Mouse (Mus musculus) embryonic fibroblast, embryonic 13.5 days (primary cell): ENCODE results near the gene Arnt2. TPM values are rescaled to one million over a fixed set of nuclear protein-coding genes. Genes with fewer than 3 reads are reported as not detected.

ENCODE experiments used
- H3K27ac ChIP-seq: 2 replicates; pipeline ENCODE4 v1.5.1; 2012; ENCODE audit warnings: low read length, control low read depth, inconsistent platforms; ENCODE audit not compliant: insufficient read depth
- H3K4me1 ChIP-seq: 2 replicates; pipeline ENCODE4 v1.6.1; 2011; ENCODE audit warnings: low read length; ENCODE audit not compliant: control insufficient read depth, insufficient read depth
- H3K4me3 ChIP-seq: 2 replicates; pipeline ENCODE4 v1.5.1; 2011; ENCODE audit warnings: mild to moderate bottlenecking, control low read depth, low read length; ENCODE audit not compliant: insufficient read depth
- CTCF ChIP-seq: IDR thresholded peaks from 2 replicates; pipeline ENCODE4 v1.5.1; 2011; ENCODE audit warnings: mild to moderate bottlenecking, control low read depth, low read length, moderate library complexity, borderline replicate concordance; ENCODE audit not compliant: insufficient read depth
- POLR2A ChIP-seq: IDR thresholded peaks from 2 replicates; pipeline ENCODE4 v1.6.1; 2011; ENCODE audit warnings: low read depth, mild to moderate bottlenecking, control low read depth, low read length, moderate library complexity
- polyA plus RNA-seq: library from polyadenylated mRNA; stranded (reverse); fragments of >200 nt; gene quantifications from 2 replicates; pipeline ENCODE4 v1.2.4, GENCODE M21; 2011; ENCODE audit warnings: low read depth; ENCODE audit not compliant: missing spikeins, insufficient read length

Gene Arnt2
- polyA plus RNA-seq, 1 experiment, result 20.2 TPM

DNA sequence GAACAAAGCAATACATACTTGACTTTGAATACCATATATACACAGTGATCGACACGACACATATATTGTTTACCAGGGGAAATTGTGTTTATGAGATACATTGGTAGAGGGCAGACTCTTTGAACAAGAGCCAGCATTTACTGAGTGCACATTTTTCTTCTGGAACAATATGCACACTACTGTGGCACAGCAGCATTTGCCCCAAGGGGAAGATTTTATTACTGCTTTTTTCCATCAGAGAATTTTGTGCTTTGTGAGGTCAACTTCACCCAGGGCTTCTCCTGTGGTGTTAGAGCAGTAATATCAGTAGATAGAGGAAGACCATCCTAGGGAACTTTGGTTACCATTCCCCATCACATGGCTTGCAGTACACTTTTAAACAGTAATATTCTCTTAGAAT lies 17.2 kb upstream of the Arnt2 start:
- Histone ChIP-seq H3K4me3 (no peak overlapping the region), H3K27ac (no peak overlapping the region), H3K4me1 (peaks cover 1% of the 10 kb centered on the region; the same call in 1 of the 2 replicates)
- no peak for TF ChIP-seq POLR2A
- TF ChIP-seq CTCF, result no peak

DNA sequence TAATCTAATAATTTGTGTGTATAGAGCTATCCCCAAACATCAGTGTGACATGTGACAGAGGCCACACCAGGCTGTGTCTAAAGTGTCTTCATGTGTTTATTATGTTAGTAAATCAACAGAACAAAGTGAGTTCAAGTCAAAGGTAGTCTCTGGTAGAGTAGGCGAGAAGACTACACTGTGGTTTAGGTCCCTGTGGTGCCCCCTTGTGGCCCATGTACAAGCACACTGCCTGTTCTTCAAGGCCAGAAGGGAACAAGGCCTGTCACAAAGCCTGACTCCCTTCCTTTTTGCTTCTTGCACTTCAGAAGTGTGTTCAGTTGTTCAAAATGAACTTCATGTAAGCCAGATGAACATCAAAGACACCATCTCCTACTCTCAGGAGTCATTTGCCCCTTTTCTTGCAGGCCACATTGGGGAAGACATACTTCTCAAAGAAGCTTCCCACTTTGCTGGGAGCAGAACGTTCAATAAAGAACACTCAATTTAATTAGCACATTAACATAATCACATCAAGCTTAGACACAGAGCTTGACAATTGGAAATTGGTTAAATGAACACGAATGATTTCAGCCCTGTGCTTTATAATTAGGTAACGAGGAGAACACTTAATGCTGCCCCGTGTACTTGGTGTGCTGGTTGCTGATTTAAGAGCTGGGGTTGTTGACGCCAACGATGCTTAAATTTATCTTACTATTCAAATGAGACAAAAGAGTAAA lies 14.9 kb upstream of the Arnt2 start:
- no peak overlapping the region for H3K27ac ChIP-seq
- no peaks in the 10 kb centered on the region for H3K4me1 ChIP-seq
- no peak overlapping the region for H3K4me3 ChIP-seq
- peak; percentile 54; the same call in 1 of the 2 replicates for TF ChIP-seq CTCF
- TF ChIP-seq POLR2A, result no peak

DNA sequence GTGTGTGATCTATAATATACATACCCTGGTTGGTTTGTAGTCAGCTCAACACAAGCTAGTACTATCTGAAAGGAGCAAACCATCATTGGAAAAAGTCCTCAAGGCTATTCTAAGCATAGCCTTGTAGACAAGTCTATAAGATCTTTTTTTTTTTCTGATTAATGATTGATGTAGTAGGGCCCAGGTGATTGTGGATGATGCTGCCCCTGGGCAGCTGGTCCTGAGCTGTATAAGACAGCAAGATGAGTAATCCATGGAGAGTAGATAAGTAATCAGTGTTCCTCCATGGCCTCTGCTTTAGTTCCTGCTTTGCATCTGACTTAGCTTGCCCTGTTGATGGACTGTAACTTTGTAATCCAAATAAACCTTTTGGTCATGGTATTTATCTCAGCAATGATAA lies 11.8 kb upstream of the Arnt2 start:
- H3K27ac ChIP-seq, result no peak overlapping the region
- no peaks in the 10 kb centered on the region for H3K4me1 ChIP-seq
- no peak overlapping the region for H3K4me3 ChIP-seq
- TF ChIP-seq CTCF (no peak), POLR2A (no peak)

DNA sequence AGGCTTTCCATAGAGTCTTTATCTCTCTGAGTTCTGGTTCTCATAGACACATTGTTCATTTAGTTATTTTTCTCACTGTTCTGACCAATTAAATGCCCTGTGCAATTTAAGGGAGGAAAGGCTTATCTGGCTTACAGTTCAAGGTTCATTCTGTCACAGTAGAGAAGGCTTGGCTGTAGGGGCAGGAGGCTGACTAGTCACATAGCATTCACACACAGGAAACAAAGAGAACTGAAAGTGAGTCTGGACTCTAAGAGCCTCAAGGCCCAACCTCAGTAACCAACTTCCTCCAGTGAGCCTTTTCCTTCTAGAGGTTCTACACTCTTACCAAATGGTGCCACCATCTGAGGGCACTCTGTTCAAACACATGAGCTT lies 11.3 kb upstream of the Arnt2 start:
- H3K4me3 ChIP-seq, result no peak overlapping the region
- no peaks in the 10 kb centered on the region for H3K4me1 ChIP-seq
- TF ChIP-seq POLR2A (no peak), CTCF (no peak)
- H3K27ac ChIP-seq, result no peak overlapping the region

DNA sequence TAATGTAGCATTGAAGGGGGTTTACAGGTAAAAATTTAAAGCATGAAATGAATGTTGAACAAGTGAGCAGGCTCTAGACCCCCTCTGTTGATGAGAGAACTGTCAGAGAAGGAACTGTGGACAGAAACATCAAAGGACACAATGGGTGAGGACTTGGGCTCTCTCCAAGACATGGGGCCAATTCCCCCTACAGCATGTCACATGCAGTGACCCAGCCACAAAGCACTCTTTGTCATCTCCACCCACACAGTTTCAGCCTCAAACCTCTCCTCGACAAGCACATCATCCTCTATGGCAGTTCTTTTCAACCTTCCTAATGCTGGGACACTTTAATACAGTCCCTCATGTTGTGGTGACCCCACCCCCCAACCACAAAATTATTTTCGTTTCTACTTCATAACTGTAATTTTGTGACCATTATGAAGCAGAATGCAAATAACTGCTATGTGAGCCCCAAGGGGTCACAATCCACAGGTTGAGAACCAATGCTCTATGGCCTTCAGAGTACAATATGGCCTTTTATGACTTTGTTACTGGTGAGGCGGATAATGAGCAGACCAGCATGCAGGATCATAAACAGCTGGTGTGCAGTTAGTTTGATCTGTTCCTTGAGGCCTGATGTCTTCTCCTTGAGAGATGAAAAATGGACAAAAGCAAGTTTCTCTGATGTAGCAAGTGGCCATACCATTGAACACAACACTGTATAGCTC lies 10.8 kb upstream of the Arnt2 start:
- Histone ChIP-seq H3K27ac (no peak overlapping the region), H3K4me3 (no peak overlapping the region), H3K4me1 (no peaks in the 10 kb centered on the region)
- TF ChIP-seq POLR2A (no peak), CTCF (no peak)

DNA sequence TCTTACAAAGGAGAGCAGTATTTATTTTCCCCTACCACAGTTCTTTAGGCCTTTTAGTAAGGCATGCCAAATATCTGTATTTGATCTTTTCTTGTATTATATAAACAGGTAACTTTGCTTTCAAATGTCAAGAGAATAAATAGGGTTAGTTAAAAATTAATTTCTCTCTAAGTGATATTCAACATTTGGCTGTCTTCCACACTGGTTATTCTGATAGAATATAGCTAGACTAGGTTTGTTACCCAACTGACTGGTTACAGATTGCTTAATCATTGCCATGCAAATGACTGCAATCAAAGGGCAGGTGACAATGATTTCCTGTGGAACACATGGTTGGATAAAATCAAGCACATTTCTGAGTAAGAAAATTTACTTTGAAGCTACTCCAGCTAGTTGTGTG lies 7.5 kb upstream of the Arnt2 start:
- Histone ChIP-seq H3K4me1 (no peaks in the 10 kb centered on the region), H3K4me3 (no peak overlapping the region), H3K27ac (no peak overlapping the region)
- no peak for TF ChIP-seq POLR2A
- no peak for TF ChIP-seq CTCF

DNA sequence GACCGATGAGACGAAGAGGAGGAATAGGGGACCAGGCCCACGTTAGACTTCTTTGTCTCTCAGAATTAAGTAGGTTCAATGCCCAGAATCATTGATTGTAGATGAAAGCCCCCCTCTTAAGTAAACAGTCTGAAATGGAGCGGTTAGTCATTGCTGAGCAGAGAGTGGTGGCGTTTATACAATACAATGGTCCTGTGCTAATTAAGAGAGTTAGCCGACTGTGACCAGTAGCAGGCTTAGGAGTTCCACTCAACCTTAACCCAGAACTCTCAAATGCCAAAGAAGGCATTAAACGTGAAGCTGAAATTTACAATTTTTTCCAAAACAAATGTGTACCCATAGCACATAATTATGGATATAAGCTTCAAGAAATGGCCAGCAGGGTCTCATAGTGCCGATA lies 2.6 kb upstream of the Arnt2 start:
- no peak for TF ChIP-seq CTCF
- TF ChIP-seq POLR2A, result no peak
- H3K4me1 ChIP-seq, result peaks cover 3% of the 10 kb centered on the region; the same call in 1 of the 2 replicates
- no peak overlapping the region for H3K4me3 ChIP-seq
- no peak overlapping the region for H3K27ac ChIP-seq

DNA sequence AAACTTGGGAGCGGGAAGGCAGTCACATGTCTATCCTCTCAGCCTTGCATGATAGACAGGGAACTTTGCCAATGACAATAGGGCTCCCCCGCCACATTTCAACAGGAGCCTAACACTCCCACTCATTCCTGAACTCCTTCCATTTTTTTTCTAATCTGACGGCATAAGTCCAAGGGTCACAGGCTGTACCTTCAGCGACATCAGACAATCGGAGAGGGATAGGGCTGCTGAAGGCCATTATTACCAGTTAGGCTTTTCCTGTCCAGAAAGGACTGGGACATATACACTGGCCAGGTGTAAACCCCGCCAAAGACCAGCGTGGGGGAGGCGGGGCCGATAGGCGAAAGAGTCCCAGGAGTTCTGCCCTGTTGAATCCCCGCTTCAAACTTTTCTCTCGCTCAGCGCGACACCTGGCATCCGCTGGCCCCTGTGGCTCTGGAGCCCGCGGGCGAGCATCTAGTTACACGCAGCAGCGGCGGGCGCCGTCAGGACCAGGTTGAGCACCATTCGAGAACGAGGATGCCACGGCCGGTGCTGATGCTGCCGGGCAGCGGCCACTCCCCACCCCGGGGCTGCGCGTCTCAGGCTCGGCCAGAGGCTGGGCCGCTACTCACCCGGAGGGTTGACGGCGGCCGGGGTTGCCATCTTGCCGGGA lies 608 bp downstream of the Arnt2 start:
- no peak for TF ChIP-seq POLR2A
- TF ChIP-seq CTCF, result no peak

DNA sequence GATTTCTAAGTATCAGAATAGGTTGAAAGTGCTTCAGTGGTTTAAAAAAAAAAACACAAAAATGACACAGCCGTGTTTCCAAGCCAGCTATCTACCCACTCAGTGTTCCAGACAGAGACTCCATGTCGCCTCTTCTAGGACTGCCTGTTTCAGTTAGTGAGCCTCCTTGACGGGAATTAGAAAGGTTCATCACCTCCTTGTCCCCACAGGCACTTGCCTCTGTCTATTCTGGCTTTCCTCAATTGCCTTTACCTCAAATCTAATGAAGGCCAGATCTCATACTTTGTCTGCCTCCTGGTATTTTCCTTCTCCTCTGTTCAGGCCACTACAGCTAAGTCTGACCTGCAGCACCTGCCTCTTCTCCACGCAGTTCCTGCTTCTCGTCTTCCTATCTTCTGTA lies 1.7 kb downstream of the Arnt2 start:
- Histone ChIP-seq H3K4me3 (no peak overlapping the region), H3K27ac (no peak overlapping the region)

More for the DNA sequence above, 608 bp downstream of the Arnt2 start:
- peak overlapping the region; percentile 63 for H3K4me3 ChIP-seq
- H3K4me1 ChIP-seq, result peaks cover 3% of the 10 kb centered on the region; the same call in 1 of the 2 replicates
- H3K27ac ChIP-seq, result no peak overlapping the region

DNA sequence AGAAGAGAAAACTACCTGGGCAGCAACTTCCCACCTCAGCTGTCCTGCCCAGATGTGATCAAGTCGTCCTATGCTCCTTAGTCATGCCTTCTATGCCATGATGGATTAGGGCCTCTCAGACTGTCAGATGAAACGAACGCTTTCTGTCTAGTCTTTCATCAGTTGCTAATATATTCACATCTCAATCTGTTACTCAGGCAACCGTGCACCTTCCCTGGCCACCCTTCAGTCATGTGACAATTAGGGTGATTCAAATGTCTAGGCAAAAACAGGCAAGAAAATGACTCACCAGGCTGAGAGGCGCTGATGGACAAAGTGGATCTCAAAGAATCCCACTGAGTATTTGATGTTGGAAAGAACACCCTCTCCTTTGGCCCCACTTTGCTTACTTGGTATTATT lies 6.6 kb downstream of the Arnt2 start:
- TF ChIP-seq POLR2A (no peak), CTCF (no peak)

More for the DNA sequence above, 1.7 kb downstream of the Arnt2 start:
- H3K4me1 ChIP-seq, result peaks cover 7% of the 10 kb centered on the region
- TF ChIP-seq CTCF (no peak), POLR2A (no peak)

More for the DNA sequence above, 6.6 kb downstream of the Arnt2 start:
- H3K4me3 ChIP-seq, result no peak overlapping the region
- H3K27ac ChIP-seq, result no peak overlapping the region
- H3K4me1 ChIP-seq, result peaks cover 4% of the 10 kb centered on the region; the same call in 1 of the 2 replicates
